Mouse (Mus musculus) cerebral cortex, adult 2 months (tissue): ENCODE measurements around the gene Snrk.

Experiments
- WGBS: fragments of 180-500 bp; shearing (Covaris S2); methylation state at CpG from one replicate; pipeline ENCODE4 v1.1.7; 2018; 5-methylcytosine and 5-hydroxymethylcytosine counted together

Gene Snrk

GRCm38 (mm10) chr9:122185061-122185460 lies 68.0 kb downstream of the Snrk start:
- WGBS = 13% methylated on average over 2 of the region's 2 CpGs

GRCm38 (mm10) chr9:122185953-122186352 lies 68.9 kb downstream of the Snrk start:
- WGBS = 62% methylated on average over 6 of the region's 6 CpGs

DNA sequence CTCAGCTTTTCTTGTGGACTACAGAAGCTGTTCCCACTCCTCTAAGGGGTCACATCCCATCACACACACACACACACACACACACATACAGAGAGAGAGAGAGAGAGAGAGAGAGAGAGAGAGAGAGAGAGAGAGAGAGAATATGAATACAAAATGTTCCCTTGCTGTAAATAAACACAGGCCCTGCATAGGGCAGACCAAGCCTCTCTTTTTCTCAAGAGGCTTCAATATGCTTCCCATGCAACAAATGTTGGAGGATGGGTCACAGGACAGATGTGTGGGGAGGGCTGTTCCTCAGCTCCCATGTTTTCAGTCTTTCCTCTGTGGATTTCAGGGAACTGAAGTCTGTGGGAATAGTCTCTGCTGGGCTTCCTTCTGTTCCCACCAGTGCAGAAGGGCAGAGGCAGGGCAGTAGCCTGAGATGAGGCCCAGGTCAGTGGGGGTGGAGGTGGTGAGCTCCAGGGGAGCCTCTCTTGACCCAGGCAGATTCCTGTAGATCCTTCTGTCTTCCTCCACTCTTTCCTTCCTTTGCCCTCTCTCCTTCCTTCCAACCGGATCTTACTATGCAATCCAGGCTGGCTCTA lies 69.7 kb downstream of the Snrk start:
- 68% methylated on average over 1 of the region's 1 CpGs for WGBS

- 73% methylated on average over 7 of the region's 7 CpGs for WGBS
Observed at GRCm38 (mm10) chr9:122187451-122187921, 70.4 kb downstream of the Snrk start.

- 43% methylated on average over 1 of the region's 1 CpGs for WGBS
Observed at GRCm38 (mm10) chr9:122188724-122189123, 71.7 kb downstream of the Snrk start.

- WGBS = 54% methylated on average over 5 of the region's 5 CpGs
Observed at GRCm38 (mm10) chr9:122193361-122193760, 76.3 kb downstream of the Snrk start.

DNA sequence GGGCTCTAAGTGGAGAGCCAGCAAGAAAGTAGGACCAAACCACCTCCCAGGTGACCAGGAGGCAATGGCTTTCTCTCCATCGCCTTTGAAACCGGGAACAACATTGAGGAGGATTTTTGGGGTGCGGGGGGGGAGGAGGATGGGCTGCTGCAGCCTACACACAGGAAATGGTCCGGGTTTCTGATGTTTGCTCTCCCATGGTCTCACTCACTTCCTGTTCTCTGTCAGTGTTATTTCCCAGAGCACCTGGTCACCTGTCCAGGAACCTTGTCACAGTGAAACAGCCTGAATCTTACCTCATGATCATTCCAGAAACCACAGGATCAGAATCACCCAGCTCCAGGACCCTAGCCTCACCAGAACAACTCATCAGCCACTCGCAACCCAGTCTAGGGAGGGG lies 76.8 kb downstream of the Snrk start:
- 80% methylated on average over 5 of the region's 5 CpGs for WGBS

DNA sequence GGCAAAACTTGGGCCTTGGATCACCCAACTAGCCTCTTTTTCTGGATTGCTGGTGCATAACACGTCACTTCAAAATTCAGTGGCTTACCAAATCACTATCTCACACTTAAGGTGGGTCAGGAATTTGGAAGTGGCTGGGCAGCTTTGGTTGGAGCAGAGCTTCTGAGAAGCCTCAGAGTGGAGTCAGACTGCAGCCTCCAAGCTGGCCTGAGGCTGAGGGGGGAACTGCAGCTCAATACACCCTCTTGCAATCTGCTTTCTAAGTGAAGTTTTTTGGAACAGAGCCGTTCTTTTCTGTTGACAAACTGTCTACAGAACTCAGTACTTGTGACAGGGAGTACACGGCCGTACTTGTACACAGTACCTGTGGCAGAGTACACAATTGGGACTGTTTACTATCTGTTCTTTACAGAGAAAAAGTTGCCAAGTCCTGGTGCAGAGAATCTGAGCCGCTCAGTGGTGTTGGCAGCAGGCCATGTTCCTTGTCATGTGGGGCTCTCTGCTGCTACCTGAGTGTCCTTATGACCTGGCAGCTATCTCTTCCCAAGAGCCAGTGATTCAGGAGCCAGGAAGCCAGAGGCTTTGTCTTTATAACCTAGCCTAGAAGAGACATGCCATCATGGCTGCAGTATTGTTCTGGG lies 78.1 kb downstream of the Snrk start:
- 61% methylated on average over 5 of the region's 5 CpGs for WGBS

GRCm38 (mm10) chr9:122197021-122197420 lies 80.0 kb downstream of the Snrk start:
- 78% methylated on average over 5 of the region's 5 CpGs for WGBS

GRCm38 (mm10) chr9:122198621-122199020 lies 81.6 kb downstream of the Snrk start:
- WGBS = 92% methylated on average over 3 of the region's 3 CpGs

DNA sequence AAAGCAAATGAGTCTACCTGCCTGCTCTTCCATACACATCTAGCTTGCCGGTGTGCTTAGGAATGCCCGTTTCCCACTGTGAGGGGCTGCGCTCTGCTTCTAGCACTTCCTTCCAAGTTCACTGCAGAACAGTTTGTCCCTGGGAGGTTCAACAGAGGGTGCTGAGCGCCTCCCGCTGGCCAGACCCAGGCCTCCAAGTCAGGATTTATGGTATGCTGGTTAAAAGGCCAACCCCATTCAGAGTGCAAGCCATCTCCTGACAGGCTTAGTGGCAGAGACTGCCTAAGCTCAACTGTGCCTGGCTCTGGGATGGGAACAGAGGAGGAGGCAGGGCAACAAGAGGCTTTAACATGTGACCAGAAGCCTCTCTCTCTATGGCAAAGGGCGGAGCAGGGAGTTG lies 82.2 kb downstream of the Snrk start:
- WGBS = 69% methylated on average over 6 of the region's 6 CpGs

DNA sequence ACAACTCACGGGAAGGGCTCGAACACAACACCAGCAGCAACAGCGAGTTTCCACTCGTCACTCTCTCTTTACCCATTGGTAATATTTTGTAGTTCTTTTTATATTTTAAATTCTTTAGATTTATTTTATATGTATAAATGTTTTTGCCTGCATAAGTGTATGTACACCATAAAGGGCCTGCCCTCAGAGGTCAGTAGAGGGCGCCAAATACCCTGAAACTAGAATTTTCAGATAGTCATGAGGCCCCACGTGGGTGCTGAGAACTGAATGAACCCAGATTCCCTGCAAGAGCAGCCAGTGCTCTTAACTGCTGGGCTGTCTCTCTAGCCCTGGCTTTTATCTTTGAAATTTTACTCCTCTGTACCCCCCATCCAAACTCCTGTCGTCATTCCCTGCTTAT lies 87.4 kb downstream of the Snrk start:
- WGBS = 85% methylated on average over 7 of the region's 7 CpGs

GRCm38 (mm10) chr9:122205543-122206200 lies 88.6 kb downstream of the Snrk start:
- WGBS = 69% methylated on average over 11 of the region's 11 CpGs

DNA sequence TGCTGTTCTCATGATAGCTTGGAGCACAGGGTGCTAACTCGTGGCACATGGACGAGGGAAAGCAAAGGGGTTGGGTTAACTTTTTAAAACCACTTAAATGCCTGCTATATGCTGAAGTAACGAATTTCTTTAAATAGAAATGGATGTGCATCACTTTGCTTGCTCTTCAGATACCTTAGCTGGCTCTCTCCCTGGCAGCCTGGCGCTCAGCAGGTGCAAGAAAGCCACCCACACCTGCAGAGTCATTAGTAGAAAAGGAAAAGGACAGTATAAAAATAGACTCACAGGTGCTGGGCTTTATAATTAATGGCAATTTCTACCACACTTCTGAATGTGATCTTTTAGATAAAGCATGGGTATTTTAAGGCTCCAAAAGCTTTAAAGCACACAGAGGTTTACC lies 91.2 kb downstream of the Snrk start:
- 63% methylated on average over 4 of the region's 4 CpGs for WGBS

- 92% methylated on average over 7 of the region's 7 CpGs for WGBS
Observed at GRCm38 (mm10) chr9:122216945-122217529, 100.0 kb downstream of the Snrk start.
